Mouse (Mus musculus) activated CD4-positive, CD25-positive, alpha-beta regulatory T cell, adult 4 months (primary cell): ENCODE measurements at regions not wholly inside any gene's neighbourhood (a gene's known extent, or its start where the extent isn't known, plus 50 kb on each side); places are given as distances from the start of the nearest gene placed in this dataset.

ENCODE experiments used
- ATAC-seq: one replicate; pipeline ENCODE4 v1.8.0; 2017

DNA sequence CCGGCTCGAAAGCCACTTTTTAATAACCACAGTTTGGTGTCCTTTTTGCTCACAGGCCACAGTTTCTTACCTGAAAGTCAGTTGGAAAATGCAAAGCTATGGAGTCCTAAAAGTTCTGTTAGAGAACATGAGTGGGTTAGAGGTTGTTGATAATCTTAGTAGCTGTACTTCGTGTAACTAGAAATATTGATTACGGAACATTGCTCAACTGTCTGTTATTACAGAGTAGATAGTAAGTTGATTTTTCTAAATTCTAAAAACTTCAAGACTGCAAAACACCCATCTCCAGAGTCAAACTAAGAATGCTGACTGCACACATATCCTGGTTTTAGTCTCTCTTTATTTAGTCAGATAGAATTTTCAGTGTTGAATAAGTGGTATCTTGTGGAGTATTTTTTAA is 111.0 kb downstream of the Slc38a4 start:
- no peak for ATAC-seq

DNA sequence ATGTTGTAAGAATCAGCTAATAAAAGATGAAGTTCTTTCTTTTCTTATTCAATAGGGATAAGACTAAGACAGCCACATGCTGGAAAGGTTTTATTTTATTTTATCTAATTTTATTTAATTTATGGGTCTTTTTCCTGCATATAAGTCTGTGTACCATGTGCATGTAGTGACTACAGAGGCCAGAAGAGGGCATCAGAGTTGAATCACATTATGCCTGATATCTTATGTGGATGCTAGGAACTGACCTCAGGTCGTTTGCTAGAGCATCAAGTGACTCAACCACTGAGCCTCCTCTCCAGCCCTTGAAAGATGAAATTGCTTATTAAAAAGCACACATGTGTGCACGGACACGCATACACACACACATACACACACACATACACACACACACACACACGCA is 113.1 kb downstream of the Slc38a4 start:
- ATAC-seq: no peak

DNA sequence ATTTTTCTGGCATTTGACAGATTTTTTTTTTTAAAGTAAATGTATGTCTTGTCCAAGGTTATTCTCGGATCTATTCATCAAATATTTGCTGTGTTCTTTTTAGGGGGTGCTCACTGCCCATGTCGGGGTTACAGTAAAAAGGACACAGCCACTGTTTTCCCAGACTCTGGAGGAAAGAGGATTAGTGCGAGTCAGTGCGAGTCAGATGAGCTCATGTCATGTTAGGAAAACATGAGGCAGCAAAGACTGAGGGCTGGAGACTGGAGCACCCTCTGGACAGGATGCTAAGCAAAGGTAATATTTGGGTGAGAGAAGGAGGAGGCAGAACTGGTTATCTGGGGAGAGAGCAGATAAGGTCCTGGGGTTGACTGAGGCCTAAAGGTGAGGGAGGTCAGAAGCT is 117.3 kb downstream of the Slc38a4 start:
- ATAC-seq: no peak

DNA sequence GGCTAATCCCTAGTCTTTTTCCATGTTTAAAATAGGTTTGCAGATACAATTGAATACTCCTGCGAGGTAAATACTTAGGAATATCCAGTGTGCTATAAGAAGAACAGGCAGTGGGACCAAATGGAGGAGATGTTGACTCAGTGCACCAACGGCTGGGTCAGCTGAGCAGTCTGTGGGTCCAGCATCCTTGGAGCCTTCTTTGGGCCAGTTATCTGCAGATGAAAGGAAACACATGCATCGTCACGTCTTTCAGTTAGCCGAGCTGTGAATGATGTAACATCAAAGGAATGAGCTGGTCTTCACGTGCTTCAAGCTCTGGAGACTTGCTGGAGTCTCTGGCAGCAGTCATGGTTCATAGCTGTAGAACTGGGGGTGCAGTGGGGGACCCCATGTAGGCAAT is 118.1 kb downstream of the Slc38a4 start:
- no peak for ATAC-seq

DNA sequence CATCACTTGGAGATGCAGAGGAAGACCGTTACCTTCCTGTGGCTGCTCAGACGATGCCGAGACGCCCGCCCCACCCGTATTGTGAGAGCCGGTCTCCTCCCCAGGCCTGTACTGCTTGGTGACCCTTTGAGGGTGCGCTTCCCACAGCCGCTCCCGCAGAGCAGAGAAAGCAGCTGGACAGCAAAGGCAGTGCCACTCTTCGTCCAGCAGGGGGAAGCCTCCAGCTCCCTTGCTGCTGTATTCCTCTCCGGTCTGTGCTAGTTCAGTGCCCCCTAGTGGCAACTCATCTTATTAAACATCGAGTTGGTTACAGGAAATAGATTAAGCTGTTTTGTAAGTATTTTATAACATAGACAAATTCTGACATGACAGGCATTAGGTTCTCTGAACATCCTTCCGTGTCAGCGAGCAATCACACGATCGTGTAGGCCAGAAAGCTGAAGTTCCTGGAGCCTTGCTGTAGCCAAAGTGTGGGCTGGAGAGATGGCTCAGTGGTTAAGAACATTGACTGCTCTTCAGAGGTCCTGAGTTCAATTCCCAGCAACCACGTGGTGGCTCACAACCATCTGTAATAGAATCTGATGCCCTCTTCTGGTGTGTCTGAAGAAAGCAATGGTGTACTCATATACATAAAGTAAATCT is 118.9 kb downstream of the Slc38a4 start:
- ATAC-seq: peak; percentile 96

DNA sequence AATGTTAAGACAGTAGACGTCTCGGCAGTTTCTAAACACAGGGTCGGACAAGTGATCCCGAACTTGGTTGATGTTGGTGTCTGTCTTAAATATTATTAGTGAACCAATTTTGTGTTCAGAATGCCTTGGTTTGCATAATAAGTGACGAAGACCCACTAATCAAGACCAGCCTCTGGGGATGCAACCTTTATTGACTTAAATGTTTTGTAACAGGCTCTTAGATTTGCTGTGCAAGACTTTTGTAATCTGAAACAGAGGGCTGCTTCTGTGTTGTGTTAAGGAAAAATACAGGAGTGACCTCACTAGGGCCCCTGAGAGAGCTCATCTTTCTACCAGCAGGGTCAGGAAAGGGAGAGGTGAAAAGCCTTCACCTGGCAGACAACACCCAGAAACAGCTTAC is 119.5 kb downstream of the Slc38a4 start:
- ATAC-seq: no peak

DNA sequence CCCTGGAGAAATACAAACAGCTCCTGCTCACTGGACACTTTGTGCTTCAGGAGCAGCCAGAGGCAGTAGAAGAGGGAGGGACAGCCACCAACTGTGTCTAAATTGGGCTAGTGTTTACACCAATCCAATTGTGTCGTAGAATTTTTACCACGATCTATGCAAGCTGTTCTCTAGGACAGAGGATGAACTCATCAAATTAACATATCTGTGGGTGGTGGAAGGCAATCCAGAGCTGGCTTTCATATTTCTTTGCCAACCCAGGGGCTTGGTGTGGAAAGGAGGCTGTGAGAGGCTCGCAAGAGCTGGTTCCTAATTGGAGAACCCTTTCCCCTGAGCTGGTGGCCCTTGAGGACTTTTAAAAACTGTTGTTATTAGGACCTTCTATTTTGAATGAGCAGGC is 122.3 kb downstream of the Slc38a4 start:
- ATAC-seq: no peak

DNA sequence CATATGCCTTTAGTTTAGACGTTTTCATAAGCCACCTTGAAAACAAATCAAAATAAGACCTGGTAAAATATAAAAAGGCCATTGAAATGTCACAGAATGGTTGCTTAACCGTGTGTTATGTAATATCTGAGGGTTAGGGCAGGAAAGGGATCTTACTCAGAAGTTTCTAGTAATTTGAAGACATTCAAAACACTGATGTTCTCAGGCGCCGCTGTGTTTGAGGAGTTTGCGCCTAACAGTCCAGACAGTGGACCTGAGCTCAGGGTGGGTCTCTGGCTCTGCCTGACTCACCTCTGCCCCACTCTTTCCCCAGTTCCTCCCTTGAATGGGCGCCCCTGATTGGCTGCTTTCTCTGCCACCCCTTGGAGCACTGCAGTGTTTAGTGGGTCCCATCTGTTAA is 125.2 kb downstream of the Slc38a4 start:
- no peak for ATAC-seq

DNA sequence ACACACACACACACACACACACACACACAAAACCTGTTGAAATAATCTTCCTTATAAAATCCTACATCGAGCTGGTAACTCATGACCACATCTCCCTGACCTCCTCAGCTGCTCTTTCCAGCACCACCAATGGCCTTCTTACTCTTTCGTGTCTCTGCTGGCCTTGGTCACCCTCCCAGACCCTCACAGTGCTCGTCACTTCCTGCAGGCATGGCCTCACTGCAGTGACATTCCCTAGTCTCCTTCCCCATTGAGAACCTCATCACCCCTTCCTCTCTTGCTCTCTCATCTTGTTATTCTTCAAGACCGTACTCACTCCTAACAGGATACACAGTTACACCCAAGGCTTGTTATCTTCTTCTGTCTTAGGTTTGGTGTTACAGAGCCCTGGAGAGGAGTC is 126.0 kb downstream of the Slc38a4 start:
- no peak for ATAC-seq

DNA sequence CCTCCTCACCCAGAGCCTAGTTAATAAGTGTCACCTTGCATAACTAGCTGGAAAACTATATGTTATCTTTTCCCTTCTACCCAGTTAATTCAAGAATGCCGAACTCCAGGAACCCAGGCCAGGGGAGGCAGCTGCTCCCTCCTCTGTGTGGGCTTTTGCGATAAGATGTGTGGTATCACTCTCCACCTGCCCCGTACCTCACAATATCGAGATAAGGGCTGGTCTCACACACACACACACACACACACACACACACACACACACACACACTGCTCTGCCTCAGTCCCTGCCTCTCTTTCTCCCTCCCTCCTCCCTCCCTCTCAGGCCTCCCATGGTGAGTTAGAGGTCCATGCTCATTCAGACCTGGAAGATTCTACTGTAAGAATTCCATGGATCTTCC is 127.1 kb downstream of the Slc38a4 start:
- ATAC-seq: no peak

DNA sequence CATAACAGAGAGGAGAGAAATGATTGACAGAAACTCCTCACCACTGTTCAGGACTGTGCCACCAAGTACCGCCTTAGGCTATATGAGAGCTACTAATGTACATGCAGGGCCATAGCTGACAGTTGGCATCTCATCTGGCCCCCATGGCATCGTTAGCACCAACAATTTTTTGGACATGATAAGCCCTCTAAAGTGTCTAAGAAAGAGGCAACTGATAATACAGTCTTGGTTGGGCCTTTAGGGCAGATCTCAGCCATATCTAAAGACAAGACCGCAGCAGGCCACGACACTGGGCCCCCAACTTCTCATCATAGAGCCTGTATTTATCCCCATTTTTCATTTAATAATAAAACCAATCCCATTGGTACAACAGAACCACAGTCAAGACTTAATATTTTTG is 128.1 kb downstream of the Slc38a4 start:
- ATAC-seq: no peak

DNA sequence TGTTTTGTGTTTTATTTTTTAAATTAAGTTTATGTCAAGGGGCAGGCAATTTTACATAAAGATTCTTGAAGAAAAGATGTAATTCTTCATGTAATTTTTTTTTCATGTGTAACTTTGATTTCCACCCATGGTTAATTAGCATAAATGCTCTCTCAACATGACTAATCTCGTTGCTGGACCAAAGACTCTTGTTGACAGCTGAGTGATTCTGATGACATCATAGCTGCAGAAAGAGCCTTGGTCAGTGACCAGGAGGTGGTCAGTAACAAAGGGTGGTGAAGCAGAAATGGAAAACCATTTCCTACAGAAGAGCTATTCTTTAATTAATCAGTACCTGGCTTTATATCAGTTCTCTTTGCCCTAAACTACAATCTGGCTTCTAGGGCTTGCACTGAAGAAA is 129.1 kb downstream of the Slc38a4 start:
- ATAC-seq: no peak

DNA sequence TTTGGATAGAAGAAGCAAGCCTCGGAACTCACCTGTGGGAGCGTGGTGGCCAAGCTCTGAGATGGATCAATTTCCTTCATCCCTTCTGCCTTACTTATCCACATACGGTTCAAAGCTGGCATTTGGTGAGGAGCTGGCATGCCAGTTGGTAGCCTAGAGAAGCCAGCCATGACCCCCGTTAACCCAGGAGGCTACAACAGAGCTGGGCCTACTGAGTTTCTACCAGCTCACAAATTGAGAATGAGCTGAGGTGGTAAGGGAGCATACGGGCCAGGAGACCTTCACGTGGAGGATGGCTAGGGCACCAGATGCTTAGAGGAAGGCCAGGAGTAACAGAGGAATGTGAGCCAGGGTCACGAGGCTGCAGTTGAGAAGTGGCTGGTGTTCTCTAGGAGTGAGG is 139.2 kb downstream of the Slc38a4 start:
- ATAC-seq: no peak

DNA sequence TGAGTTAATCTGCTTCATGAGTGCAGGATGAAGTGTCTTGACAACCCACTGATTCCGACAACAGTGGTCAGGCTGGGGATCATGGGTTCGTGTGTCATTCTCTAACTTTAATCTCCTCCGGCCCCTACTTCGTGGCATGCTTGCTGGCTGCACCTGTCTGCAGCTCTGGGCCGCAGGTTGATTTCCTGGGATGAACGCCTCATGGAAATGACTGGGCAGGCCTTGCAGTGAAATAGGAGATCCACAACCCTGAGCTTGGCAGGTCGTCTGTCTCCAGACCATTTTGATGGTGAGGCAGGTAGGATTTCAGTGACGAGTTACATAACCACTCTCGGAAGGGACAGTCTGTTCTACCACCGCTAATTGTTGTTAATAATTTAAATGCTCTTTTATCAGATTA is 140.2 kb downstream of the Slc38a4 start:
- no peak for ATAC-seq

DNA sequence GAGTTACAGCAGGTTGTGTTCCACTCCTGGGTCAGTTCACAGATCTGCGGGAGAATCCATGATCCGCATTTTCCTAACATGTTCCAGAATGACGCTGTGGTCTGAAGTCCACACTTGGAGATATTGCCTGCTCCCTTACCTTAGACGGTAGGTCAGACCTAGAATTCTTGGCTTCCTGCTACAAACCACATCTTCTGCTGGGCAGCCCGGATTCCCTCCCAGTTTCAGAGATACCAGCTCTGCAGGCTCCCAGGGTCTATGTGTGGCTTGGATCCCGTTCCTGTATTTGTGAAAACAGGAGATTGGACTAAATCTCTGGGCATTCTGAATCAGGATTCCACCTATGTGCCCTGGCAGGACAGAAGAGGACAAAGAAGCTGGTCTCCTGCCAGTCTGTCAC is 140.8 kb downstream of the Slc38a4 start:
- no peak for ATAC-seq

DNA sequence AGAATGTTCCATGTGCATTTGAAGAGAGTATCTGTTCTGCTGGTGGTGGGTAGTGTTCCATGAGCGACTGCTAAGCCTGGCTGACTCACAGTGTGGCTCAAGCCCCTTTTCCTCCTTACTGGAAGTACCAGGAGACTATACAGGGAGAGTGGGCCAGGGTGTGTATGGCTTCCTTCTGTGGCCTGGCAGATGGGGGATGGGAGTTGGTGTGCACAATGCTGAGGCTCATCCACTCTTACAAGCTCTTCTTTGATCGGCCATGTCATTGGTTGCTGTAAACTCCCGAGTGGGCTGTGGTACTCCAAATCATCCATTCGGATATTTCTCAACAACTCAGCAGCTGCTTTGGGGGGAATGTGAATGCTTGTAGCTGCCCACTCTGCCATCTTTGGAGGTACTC is 150.2 kb downstream of the Slc38a4 start:
- no peak for ATAC-seq

DNA sequence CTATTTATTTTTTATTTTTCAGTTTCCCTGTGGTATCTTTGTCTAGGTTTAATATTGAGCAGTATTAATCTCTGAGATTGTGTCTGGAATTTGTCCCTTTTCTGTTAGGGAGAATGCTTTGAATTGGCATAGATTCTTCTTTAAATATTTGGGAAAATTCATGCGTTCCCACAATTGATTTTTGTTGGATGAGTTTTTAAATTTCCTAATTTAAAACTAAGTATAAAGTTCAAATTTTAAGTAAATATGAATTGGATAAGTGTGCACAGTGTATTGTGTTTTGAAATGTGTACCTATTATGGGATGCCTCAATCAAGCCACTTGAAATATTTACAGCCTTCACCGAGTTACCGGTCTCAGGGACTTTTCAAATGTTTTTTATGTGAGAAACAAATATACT is 152.3 kb downstream of the Slc38a4 start:
- no peak for ATAC-seq

DNA sequence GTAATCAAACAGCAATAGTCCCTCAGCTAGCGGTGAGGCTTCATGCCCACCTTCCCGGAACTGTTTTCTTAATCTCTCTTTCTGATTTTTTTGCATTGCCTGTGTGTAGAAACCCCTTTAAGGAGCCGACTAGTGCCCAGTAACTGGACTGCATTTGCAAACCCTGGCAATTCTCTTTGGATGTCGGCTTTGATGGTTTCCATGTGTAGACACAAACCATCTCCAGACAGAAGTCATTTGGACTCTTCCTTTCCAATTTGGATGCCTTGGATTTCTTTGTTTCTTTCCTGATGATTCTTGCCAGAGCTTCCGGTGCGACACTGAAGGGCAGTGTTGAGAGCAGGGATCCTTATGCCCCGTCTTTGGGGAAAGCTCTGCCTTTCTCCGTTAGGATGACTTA is 153.0 kb downstream of the Slc38a4 start:
- no peak for ATAC-seq

DNA sequence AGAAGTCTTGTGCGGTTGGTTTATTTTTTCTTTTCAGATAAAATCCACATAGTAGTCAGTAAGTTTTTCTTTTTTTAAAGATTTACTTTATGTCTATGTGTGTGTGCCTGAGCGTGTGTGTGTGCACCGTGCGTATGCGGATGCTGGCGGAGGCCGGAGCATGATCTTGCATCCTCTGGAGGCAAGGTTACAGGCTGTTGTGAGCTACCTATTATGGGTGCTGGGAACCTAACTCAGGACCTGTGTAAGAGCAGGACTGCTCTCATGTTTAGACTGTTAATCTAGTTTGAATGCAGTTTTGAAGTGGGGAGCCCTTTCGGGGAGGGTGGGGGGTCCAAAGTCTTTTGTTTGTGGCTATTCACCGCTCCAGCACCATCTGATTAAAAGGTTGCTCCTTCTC is 154.1 kb downstream of the Slc38a4 start:
- no peak for ATAC-seq

DNA sequence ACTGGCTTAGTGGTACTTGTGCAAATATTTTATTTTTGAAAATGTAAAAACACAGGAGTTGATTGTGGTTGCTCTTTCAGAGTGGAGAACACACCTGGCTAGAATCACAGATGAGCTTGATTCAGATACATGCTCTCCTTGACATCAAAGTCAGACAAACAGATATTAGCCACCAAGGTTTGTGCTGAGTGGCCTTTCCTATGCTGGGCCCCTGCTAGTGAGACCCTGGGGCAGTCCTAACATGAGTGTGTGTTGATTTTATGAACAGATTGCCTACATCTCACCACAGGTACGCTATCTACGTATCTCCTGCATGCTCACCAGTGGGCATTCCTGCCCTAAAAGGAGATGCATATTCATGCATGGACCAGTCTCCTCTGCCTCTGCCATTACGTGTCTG is 157.5 kb downstream of the Slc38a4 start:
- no peak for ATAC-seq

DNA sequence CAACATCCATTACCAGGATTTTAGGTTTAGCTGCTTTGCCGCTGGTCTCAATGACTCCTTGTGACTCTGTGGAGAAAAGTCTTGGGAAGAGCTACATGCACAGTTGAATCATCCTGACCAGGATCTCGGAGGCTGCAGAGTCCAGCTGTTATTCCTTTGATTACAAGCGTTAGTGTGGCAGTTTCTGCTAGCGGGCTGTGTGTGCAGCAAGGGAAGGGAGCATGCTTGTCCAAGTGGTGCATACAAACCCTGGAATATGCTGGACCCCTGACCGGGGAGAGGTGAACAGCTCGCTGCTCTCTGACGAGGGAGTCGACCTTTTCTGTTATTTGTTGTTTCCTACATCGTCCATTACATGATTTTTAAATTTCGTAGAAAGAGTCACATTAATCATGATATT is 170.9 kb downstream of the Slc38a4 start:
- no peak for ATAC-seq

DNA sequence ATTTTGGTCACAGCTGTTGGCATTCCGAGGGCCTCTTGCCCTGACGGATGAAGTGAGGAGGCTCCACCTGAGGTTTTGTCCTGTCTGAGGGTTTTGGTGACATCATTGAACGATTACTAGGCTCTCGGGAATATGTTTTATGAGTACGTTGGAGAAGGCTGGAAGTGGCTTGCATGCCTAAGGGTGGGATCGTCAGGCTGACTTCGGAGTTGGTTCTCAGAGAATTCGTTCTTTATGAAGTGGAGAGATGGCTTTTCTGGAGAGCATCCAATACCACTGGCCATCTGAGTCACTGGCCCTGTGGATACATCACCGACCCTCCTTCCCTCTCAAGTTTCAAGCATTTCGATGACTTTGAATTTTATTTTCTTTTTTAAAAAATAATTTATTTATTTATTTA is 172.0 kb downstream of the Slc38a4 start:
- no peak for ATAC-seq

DNA sequence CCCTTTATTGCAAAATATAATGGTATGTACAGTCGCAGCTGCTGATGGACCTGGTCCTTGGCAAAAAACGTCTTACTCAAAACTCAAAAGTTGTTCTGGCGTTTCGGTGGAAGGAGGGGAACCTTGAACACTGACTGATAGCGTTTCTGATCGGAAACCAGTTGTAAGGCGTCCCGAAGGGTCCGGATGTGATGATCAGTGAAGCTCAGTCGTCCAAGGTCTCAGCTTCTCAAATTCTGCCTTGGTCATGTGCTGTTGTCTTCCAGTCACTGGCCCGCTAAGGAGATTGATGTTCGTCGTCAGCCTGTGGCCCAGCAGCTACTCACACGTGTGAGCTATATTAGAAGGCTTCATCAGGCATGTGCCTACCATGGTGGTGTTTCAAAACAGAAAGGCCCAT is 173.5 kb downstream of the Slc38a4 start:
- ATAC-seq: no peak

DNA sequence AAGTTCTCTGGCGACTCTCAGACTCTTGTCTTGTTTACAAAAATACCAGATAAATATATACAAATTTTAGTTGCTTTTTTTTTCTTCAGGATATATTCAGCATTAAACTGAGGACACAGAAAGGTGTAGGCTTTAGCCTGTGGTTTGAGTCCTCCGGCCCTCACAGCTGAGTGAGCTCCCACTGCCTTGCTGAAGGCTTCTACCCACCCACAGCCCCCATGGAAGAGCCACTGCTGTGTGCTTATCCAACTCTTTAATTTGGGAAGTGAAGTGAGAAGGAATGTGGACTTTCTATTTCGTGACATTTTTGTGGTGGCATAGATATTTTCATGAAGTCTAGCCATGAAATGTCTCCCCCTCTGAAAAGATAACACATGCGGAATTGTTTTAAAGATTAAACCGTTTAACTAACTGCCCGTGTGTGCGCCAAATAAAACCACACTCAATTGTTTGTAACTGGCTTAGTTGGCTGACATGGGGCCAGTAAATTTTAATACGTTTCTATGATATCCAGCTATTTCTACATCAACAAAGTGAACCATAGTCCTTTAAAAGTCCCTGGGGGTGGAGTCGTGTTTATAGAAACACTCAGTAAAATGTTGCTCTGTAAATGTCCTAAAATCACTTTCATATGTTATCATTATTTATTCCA is 174.1 kb downstream of the Slc38a4 start:
- ATAC-seq: no peak

DNA sequence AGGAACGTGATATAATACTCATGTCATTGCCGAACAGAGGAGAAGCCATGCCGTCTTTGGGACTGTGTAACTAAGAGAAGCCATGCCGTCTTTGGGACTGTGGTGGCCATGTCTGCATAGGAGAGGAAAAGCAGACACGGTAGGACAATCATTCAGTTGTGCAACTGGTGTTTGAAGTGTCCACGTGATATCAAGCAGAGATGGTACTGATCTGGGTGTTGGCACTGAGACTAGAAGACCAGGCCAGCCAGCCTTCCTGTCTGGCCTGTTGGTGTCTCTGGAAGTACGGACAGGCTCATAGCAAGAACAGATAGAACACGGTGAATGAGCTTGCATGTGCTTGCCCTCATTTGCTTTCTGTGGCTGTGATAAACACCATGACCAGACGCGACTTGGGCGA is 175.7 kb downstream of the Slc38a4 start:
- no peak for ATAC-seq
